Mouse (Mus musculus) frontal cortex, adult 2 months (tissue): ENCODE measurements at regions not wholly inside any gene's neighbourhood (a gene's known extent, or its start where the extent isn't known, plus 50 kb on each side); places are given as distances from the start of the nearest gene placed in this dataset.
"Not testable (repeated sequence)": the region's sequence is repeated elsewhere in the genome, so short reads cannot be mapped to it uniquely, and the experiment has no call there.

Experiments
- DNase-seq, 2 experiments: peaks; one replicate each; pipeline ENCODE4 v3.0.0; 2022; ENCODE audit warnings: low spot score in 1 of 2; ENCODE audit errors: extremely low spot score in 1 of 2

DNA sequence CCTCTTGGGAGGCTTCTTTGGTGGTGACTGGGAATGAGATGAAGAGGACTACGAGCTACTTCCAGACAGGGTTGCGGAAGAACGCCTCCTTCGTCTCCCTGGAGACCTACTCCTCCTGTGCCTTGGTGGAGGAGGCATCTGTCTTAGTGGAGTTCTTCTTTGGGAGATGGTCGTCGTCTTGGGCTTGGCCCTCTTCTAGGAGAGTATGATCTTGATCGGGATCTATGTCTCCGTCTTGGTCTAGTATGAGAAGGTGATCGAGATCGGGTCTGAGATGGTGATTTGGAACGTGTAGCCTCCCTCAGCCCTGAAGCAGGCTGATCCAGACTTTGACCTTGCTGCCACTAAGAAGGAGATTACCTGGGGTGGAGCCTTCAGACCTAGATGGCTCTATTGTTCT, 276.3 kb downstream of the 1810013L24Rik start:
- no peak for DNase-seq

GRCm38 (mm10) chr16:9106676-9107075, 276.8 kb downstream of the 1810013L24Rik start:
- not testable (repeated sequence) for DNase-seq

DNA sequence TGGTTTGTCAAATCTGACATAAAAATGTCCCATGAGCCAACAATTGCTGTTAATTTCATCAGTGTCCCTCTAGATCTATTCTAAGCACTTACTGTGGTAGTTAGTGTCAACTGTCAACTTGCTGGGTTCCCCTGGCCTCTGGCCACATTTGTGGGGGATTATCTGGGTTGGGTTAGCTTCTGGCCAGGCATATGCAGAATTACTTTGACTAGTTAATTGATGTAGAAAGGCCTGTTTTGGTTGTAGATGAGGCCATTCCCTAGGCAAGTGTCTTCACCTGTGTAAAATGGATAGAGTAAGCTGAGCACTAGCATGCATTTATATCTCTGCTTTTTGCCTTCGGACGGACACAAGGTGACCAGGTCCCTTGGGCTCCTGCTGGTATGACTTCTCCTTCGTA, 283.9 kb downstream of the 1810013L24Rik start:
- no peak for DNase-seq

- no peak for DNase-seq
These were observed 285.6 kb downstream of the 1810013L24Rik start for GRCm38 (mm10) chr16:9115548-9115947.

- no peak for DNase-seq
These were observed 291.7 kb downstream of the 1810013L24Rik start for GRCm38 (mm10) chr16:9121581-9121980.

DNA sequence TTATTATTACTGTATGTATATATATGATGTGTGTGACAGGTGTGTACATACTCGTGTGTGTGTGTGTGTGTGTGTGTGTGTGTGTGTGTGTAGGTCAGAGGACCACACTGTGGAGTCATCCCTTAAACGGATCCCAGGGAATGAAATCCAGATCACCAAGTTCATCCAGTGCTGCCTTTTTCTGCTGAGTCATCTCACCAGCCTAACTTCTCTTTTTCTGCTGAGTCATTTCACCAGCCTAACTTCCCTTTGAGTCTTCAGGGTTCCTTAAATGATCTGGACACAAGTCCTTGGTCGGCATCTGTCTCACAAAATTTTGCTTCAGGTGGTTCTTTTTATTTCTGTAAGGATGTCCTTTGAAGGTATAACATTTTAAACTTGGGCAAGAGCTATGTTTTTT, 302.2 kb downstream of the 1810013L24Rik start:
- no peak for DNase-seq

- DNase-seq, result no peak
These were observed 302.9 kb downstream of the 1810013L24Rik start for GRCm38 (mm10) chr16:9132778-9133177.

- no peak for DNase-seq
These were observed 305.5 kb downstream of the 1810013L24Rik start for GRCm38 (mm10) chr16:9135377-9135776.

DNA sequence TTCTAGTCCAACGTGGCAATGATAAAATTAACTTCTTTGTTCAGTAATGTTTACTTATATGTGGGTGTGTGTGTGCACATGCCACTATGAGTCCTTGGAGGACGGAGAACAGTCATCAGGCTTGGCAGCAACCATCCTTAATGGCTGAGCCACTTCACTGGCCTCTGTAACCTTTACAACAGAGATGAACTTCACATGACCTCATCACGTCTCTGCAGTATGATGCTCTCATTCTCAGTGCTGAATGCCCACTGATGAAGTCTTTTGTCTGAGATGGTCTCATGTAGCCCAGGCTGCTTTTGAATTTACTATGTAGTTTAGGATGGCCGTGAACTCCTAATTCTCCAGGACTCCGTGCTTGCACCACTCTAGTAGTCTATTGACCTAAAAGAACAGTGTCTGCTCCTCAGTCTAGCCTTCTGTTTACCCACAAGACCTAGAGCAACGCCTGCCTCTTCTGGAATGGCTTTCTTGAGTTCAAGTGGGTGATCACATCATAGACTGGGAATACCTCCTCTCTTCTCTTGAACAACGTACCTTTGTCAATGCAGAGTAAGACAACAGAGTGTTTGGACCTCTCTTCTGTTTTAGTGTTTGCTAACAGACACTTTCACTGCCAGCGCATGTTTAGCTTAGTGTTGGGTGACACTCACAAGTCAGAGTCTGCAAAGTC, 308.8 kb downstream of the 1810013L24Rik start:
- DNase-seq, result no peak

- no peak for DNase-seq
These were observed 309.5 kb downstream of the 1810013L24Rik start for GRCm38 (mm10) chr16:9139405-9139804.

DNA sequence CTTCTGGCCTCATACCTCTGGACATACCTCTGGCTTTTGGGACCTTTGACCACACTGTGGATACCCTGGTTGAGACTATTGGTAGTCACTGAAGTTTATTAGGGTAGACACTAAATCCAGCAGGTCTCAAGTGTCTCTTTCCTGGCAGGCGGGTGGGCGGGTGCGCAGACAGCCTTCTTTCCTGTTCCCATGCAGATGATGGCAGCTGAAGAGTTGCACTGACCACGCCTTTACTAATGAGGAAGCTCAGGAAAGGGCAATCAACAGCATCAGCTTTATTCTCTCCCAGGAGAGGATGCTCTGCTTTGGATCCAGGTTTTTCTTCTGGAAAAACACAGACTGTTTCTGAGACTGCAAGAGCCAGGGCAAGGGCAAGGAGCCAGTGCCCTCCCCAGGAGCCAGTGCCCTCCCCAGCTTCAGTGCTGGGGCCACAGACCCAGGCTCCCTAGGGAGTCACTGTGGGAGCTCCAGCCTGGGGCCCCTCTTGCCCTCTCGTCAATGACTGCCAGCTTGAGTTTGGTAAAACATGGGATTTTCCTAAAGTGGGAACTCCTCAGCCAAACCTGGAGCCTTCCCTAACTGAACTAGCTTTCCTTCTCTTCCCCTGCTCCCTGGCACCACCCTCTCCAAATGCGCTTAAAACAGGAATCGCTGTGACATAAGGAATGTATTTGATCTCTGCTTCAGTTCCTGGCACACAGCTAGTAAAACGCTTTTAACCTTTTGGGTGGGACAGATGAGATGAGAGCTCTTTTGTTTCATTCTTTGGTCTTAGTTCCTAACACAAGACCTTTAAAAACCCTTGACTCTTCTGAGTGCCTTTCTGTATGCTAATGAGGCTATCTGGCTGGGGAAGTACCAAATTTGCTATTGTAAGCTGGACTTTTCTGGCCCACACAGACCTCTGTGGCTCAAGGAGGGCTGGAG, 319.6 kb downstream of the 1810013L24Rik start:
- no peak for DNase-seq

- no peak for DNase-seq
These were observed 322.0 kb downstream of the 1810013L24Rik start for GRCm38 (mm10) chr16:9151936-9152335.

GRCm38 (mm10) chr16:9153501-9153900, 323.6 kb downstream of the 1810013L24Rik start:
- no peak for DNase-seq

DNA sequence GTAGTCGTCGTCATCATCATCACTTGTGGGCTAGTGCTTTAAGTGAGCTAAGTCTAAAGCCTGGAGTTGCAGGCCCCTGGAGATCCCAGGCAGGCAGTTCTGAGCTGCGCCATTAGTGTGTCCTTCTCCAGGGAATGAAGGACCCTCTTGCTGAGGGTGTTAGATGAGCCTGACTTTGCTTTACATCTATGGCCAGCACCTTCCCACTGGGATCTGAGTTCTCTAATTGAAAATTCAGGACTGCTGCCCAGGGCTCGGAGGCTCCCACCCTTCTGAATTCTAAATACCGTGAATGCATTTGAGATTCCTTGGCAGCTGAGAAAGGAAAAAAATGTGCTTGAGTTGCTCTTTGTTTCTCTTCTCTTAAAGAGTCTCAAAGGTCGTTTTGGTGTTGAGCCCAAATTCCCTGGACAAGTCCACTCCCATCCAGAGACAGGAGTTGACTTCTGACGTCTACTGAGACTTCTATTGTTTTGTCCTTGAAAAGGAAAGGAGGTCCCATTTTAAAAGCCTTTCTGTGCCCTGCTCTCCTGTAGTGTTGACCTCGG, 335.9 kb downstream of the 1810013L24Rik start:
- DNase-seq, result peak in 1 of 2 experiments; percentile 7

DNA sequence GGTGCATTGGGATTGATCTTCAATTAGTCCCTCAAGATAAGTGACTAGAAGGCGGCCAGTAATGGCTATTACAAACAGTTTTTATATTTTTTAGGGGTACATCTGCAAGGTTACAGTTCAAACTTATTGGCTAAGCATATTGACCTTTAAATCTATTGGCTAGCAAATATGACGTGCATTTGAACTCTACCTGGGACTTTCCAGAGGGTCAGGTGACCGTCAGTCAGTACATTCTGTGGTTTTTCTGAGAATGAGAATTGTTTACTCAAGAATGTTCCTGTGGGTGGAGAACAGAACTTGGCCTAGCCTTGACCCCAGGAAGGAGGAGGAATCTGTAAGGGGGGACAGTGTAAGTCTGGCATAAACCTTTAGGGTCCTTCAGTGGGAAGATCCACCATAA, 346.5 kb downstream of the 1810013L24Rik start:
- DNase-seq, result no peak

DNA sequence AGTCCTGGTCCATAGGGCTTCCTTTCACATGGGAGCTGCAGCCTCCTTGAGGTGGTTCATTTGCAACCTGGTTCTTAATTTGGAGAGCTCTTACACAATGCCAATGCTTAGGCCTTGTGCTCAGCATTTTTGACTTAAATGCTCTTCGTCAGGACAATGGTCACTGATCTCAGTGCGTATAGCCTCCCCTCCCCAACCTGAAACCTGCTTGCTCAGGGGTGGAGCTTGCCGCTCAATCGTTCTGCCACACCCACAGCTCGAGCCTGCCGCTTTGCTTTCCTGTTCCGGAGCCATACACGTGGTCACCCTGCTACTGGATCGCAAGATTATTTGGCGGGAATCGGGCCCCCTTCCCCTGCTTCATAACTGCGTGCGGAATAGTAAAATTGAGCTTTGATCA, 365.9 kb downstream of the 1810013L24Rik start:
- DNase-seq, result no peak

- peak; percentile 28 to 48 for DNase-seq
These were observed 369.1 kb downstream of the 1810013L24Rik start for GRCm38 (mm10) chr16:9198903-9199532.

GRCm38 (mm10) chr16:9208602-9209001, 378.7 kb downstream of the 1810013L24Rik start:
- DNase-seq, result peak in 1 of 2 experiments; percentile 40

- DNase-seq, result no peak
These were observed 381.6 kb downstream of the 1810013L24Rik start for GRCm38 (mm10) chr16:9211485-9211884.

DNA sequence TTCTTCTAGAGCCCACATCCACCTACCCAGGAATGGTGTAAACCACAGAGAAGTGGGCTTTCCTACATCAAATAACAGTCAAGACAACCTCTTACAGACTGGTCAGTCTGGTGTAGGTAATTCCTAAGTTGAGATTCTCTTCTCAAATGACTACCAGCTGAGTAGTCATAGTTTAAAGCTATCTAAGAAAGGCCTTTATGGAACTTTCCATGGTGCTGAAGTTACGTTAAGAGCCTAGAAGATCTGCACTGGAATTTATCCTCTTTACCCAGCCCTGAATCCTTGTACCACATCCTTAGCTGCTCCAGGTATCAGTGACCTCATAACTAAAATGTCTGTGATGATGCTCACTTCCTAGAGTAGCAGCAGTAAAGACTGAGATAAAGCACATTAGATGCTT, 385.2 kb downstream of the 1810013L24Rik start:
- DNase-seq, result no peak

DNA sequence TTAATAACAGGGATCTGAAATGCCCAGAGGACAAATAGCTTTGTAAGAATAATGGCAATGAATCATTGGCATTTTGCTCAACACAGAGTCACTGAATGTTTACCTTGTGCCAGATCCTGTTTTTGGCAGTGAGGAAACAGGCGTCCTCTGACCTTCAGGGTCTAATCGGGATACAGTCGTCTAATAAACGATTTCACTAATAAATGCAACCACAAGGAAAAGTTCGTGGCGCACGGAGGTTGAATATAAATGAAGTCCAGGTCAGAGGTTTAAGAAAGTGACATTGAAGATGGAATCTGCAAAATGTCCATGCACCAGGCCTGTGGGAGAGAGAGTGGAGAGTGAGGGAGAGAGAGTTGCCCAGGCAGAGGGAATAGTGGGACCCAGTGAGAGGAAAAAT, 387.5 kb downstream of the 1810013L24Rik start:
- DNase-seq, result no peak
